Mouse (Mus musculus) forebrain, embryonic 14.5 days (tissue): ENCODE data around the gene Zfp804b. TPM values are rescaled to one million over a fixed set of nuclear protein-coding genes. Genes with fewer than 3 reads are reported as not detected.
"Not testable (repeated sequence)": the region's sequence is repeated elsewhere in the genome, so short reads cannot be mapped to it uniquely, and the experiment has no call there.

Source experiments
- ATAC-seq: fragments of 200-750 bp; cut with Nextera tagmentation; 2 replicates; pipeline ENCODE4 v1.8.0; 2017; ENCODE audit warnings: mild to moderate bottlenecking, moderate library complexity
- DNase-seq: peaks from one replicate; pipeline ENCODE4 v3.0.0-alpha.2; 2015; ENCODE audit warnings: low spot score
- H3K27ac ChIP-seq: fragments of 300-500 bp; sonication (generic); 2 replicates; pipeline ENCODE4 v1.5.1; 2014; ENCODE audit warnings: low read depth, mild to moderate bottlenecking, control low read depth, low read length, moderate library complexity
- H3K27me3 ChIP-seq: fragments of 300-500 bp; sonication (generic); replicated peaks from 2 replicates; pipeline ENCODE4 v1.6.1; 2014; ENCODE audit warnings: low read length, control low read depth, mixed read lengths; ENCODE audit not compliant: control insufficient read depth, insufficient read depth
- H3K36me3 ChIP-seq: fragments of 300-500 bp; sonication (generic); 2 replicates; pipeline ENCODE4 v1.6.1; 2014; ENCODE audit warnings: low read length, control low read depth; ENCODE audit not compliant: control insufficient read depth, insufficient read depth
- H3K4me1 ChIP-seq: fragments of 300-500 bp; sonication (generic); 2 replicates; pipeline ENCODE4 v1.6.1; 2014; ENCODE audit warnings: antibody characterized with exemption, low read length, control low read depth; ENCODE audit not compliant: control insufficient read depth, insufficient read depth
- H3K4me2 ChIP-seq: fragments of 300-500 bp; sonication (generic); 2 replicates; pipeline ENCODE4 v1.6.1; 2014; ENCODE audit warnings: mild to moderate bottlenecking, control low read depth, low read length
- H3K4me3 ChIP-seq: fragments of 300-500 bp; sonication (generic); 2 replicates; pipeline ENCODE4 v1.5.1; 2014; ENCODE audit warnings: low read depth, low read length, control low read depth
- H3K9ac ChIP-seq: fragments of 300-500 bp; sonication (generic); 2 replicates; pipeline ENCODE4 v1.6.1; 2014; ENCODE audit warnings: mild to moderate bottlenecking, low read length, control low read depth, moderate library complexity
- H3K9me3 ChIP-seq: fragments of 300-500 bp; sonication (generic); replicated peaks from 2 replicates; pipeline ENCODE4 v1.6.1; 2016; ENCODE audit warnings: low read length, control low read depth, mixed read lengths; ENCODE audit not compliant: control insufficient read depth
- WGBS: fragments of 180-500 bp; shearing (Covaris S2); extraction: QIAGEN DNeasy Blood & Tissue Kit; methylation state at CpG from one replicate; pipeline ENCODE4 v1.1.7; 2014; 5-methylcytosine and 5-hydroxymethylcytosine counted together
- polyA plus RNA-seq: library from polyadenylated mRNA; unstranded; fragments of >200 nt; fragmentation: Nextera tagmentation; extraction: Ambion mirVana; gene quantifications from 2 replicates; pipeline ENCODE4 v1.2.1, GENCODE M21; 2014

Gene Zfp804b
- polyA plus RNA-seq = 0.47 and 1.6 TPM in 2 replicates

DNA sequence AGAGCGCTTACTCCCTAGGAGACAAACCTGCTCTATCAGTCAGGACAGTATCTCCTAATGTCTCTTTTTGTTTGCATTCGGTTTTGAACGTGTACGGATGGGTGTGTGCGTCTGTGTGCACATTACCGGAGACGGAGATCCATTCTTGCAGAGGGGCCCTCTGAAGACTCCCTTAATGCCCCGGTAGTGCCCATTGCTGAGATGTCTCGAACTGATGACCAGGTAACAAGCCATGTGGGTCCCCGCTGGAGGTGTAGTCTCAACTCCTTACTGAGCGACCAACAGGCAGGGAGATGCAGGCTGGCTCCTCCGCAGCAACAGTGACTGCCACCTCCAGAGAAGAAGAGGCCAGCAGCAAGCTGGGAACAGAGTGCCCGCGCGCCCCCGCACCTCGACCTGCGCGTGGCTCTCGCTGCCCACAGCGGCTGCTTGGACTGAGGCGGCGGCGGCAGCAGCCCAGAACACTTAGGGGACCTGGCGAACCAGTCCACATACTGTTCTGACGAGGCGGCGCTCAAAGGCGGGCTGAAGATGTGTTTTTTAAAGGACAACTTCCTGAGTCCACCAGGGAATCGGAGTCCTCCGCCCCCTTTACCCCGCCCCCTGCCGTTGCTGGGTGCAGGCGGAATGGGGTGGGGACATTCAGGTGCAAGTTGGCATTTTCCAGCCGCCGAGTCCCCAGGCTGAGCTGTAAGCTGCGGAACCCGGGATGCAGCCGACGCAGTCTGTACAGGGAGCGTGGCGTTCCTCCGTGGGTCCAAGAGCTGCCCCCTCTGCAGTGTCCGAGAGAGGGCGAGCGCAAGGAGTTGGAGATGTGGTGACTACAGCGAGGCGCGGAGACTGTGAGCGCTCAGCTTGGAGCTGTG, at the start of gene Zfp804b:
Gene Zfp804b, minus strand, starts transcription at position 612 of the 866 bp plus-strand sequence.
- no peaks in the 10 kb centered on the region for H3K27me3 ChIP-seq
- no peaks in the 10 kb centered on the region for H3K9me3 ChIP-seq
- no peaks in the 10 kb centered on the region for H3K36me3 ChIP-seq
- peak; percentile 59 for DNase-seq
- peak within 1 kb of the TSS; percentile 63 for H3K9ac ChIP-seq
- under 1% methylated on average over 50 of the region's 50 CpGs for WGBS
- H3K4me2 ChIP-seq = peak within 1 kb of the TSS; percentile 96
- no peak within 1 kb of the TSS for H3K27ac ChIP-seq
- ATAC-seq = peak; percentile 91
- peak within 1 kb of the TSS; percentile 51 for H3K4me3 ChIP-seq
- no peaks in the 10 kb centered on the region for H3K4me1 ChIP-seq

DNA sequence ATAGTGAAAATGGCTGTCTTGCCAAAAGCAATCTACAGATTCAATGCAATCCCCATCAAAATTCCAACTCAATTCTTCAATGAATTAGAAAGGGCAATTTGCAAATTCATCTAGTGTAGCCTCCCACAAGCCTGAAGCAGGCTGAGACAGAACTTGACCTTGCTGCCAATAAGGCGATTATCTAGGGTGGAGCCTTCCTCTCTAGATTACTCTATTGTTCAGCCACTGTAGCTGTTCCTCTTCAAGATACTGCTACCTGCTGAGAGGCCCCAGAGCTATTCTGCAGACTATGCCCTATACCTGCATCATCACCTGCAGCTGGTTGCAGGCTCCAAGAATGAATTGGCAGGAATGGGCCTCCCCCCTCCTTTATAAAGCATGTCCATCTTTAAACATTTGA, 20.1 kb upstream of the Zfp804b start:
- not testable (repeated sequence) for H3K9ac ChIP-seq, H3K27ac ChIP-seq, H3K27me3 ChIP-seq, H3K4me1 ChIP-seq, H3K4me3 ChIP-seq, H3K36me3 ChIP-seq, H3K4me2 ChIP-seq, DNase-seq, ATAC-seq, H3K9me3 ChIP-seq
- WGBS = 93% methylated on average over 1 of the region's 1 CpGs

DNA sequence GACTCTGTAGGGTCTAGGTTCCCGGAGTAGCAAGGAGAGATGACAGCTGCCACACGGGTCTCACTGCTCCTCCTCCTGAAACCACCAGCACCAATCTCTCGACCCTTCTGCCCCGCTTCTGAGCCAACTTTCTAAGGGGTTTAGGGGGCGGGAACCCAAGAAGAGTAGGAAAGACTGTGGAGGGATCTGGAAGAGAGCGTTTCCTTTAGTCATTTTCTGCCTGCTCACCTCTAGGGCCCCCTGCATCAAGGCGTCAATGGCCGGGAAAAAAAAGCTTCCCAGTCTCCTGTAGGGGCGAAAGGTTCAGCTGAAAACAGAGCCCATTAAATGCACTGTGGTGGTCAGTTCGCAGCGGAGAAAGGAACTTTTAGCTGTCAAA, 444 bp upstream of the Zfp804b start:
- DNase-seq = no peak
- ATAC-seq = peak; percentile 55
- Histone ChIP-seq H3K9me3 (no peaks in the 10 kb centered on the region), H3K27me3 (no peaks in the 10 kb centered on the region), H3K4me3 (peak overlapping the region; percentile 51), H3K27ac (no peak overlapping the region), H3K36me3 (no peaks in the 10 kb centered on the region), H3K4me2 (peak overlapping the region; percentile 96), H3K4me1 (no peaks in the 10 kb centered on the region), H3K9ac (peak overlapping the region; percentile 63)
- 0% methylated on average over 11 of the region's 11 CpGs for WGBS

DNA sequence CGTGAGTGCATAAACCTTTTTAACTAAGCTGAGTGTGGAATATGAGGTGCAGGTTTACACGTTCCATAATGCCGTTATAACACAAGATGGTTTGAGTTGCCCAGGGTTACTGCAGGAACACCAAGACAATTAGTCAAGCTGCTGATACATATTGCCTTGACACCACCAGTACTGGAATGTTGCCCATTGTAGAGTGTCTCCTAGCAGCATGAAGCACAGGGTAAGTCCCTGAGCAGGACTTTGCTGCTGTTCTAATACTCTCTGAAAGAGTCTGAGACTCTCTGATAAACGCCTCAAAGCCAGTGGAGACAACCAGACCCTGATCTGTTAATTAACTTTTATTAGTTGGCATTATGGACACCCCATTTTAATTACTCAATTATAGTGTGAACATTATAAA, 19.0 kb downstream of the Zfp804b start:
- H3K4me1 ChIP-seq = no peaks in the 10 kb centered on the region
- ATAC-seq = no peak
- H3K9me3 ChIP-seq = no peaks in the 10 kb centered on the region
- WGBS = 62% methylated on average over 4 of the region's 4 CpGs
- H3K36me3 ChIP-seq = no peaks in the 10 kb centered on the region
- H3K4me2 ChIP-seq = no peak overlapping the region
- no peak overlapping the region for H3K9ac ChIP-seq
- H3K4me3 ChIP-seq = no peak overlapping the region
- H3K27ac ChIP-seq = no peak overlapping the region
- peak; percentile 9 for DNase-seq
- H3K27me3 ChIP-seq = no peaks in the 10 kb centered on the region

DNA sequence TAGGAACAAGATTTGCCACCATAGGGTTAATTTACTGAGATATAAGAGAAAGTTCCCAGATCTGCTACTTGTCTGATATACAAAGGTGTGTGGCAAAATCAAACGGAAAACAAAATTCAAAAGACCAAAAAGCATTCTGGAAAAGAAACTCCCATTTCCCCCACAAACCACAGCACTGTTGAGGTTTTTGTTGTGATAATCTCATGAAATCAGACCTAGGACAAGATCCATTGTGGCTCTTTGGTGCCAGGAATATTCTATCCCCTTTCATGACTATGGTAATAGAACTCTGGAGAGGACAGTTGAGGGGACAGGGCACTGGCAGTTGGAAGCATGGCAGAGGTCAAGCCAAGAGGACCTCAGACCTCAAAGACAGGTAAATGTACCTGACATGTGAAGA, 40.7 kb downstream of the Zfp804b start, which contains the start of gene Tex47:
Gene Tex47, plus strand, starts transcription at position 301 of the 400 bp plus-strand sequence.
- no peak for DNase-seq
- Histone ChIP-seq H3K4me3 (no peak within 1 kb of the TSS), H3K27ac (no peak within 1 kb of the TSS), H3K36me3 (no peaks in the 10 kb centered on the region), H3K4me2 (no peak within 1 kb of the TSS), H3K27me3 (no peaks in the 10 kb centered on the region), H3K9ac (no peak within 1 kb of the TSS), H3K9me3 (no peaks in the 10 kb centered on the region), H3K4me1 (no peaks in the 10 kb centered on the region)
- ATAC-seq = no peak
- 85% methylated on average over 1 of the region's 1 CpGs for WGBS

DNA sequence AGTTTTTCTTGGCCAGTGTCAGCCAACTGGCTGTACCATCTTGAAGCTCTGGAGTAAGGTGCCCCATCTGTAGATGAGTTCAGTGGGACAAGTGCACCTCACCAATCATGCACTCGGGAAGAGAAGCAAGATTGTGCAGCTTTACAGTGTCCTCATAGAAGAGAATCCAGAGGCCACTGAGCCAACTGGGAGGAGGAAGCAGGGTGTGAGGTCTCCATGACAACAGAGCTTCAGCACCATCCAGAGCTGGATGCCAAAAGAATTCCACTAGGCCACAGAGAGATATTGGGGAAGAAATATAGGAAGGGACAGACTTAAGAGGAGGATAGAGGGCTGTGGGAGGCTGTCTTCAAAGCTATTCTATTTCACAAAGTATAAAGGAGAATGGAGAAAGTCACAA, 41.6 kb downstream of the Zfp804b start:
- DNase-seq = peak; percentile 5
- no peak overlapping the region for H3K4me3 ChIP-seq
- no peak overlapping the region for H3K4me2 ChIP-seq
- no peak overlapping the region for H3K27ac ChIP-seq
- no peak for ATAC-seq
- no peaks in the 10 kb centered on the region for H3K9me3 ChIP-seq
- 60% methylated on average over 1 of the region's 1 CpGs for WGBS
- H3K27me3 ChIP-seq = no peaks in the 10 kb centered on the region
- no peaks in the 10 kb centered on the region for H3K4me1 ChIP-seq
- H3K9ac ChIP-seq = no peak overlapping the region
- H3K36me3 ChIP-seq = no peaks in the 10 kb centered on the region

DNA sequence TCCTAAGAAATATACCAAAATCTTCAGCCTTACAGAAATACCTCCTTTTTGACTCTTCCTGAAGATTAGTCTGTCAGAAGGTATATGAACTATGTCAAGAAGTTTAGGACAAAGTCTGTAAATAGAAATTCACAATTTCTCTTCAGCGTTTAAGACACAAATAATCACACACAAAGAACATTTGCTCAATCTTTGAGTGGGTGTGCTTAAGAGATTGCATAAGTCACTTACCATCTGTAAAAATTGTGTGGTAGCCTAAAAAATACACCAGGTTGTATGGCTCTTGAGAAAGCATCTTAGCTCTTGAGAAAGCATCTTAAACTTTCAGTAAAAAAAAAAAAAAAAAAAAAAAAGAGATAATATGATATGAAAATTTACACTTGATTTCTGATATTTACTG, 60.2 kb downstream of the Zfp804b start:
- ATAC-seq = no peak
- no peak for DNase-seq
- H3K4me1 ChIP-seq = no peaks in the 10 kb centered on the region
- H3K9me3 ChIP-seq = no peaks in the 10 kb centered on the region
- no peak overlapping the region for H3K27ac ChIP-seq
- H3K4me3 ChIP-seq = no peak overlapping the region
- no peak overlapping the region for H3K4me2 ChIP-seq
- whole genome bisulfite sequencing = 95% methylated on average over 1 of the region's 1 CpGs
- H3K9ac ChIP-seq = no peak overlapping the region
- no peaks in the 10 kb centered on the region for H3K36me3 ChIP-seq
- no peaks in the 10 kb centered on the region for H3K27me3 ChIP-seq

DNA sequence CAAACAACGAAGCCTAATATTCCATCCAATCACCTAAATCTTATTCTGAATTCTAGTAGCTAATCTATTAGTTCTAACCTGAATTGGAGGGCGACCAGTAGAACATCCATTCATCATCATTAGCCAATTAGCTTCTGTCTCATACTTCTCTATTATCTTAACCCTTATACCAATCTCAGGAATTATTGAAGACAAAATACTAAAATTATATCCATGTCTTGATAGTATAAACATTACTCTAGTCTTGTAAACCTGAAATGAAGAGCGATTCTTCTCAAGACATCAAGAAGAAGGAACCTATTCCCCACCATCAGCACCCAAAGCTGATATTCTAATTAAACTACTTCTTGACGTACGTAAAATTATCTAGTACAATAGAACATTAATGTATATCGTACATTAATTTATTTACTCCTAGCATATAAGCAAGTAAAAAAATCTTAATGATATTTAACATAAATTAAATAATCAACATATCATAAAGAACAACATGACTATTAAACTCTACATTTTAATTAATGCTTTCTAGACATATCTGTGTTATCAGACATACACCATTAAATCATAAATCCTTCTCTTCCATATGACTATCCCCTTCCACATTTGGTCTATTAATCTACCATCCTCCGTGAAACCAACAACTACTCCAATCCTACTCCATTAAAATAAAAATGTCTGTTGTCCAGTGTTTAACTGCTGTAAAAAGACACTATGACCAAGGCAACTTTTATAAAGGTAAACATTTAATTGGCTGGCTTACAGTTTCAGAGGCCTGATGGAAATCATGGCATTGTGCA, 67.7 kb downstream of the Zfp804b start:
- H3K27me3 ChIP-seq = no peaks in the 10 kb centered on the region
- no peak for DNase-seq
- 91% methylated on average over 7 of the region's 7 CpGs for whole genome bisulfite sequencing

DNA sequence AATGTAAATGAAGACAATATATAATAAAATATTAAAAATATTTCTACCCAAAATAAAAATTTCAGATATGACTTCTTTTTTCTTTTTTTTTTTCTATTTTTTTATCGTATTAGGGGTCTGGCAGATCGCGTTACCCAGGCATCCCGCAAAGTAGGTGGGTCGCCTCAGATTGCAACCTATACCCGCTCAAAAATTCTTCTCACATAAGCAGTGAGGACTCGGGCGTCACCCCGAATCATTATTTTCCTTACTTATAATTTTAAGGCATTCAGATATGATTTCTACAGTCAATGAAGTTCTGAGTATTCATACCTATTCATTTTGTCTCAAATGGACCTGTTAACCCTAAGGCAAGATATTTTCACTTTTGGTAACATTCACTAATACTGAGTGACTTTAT, 167.0 kb downstream of the Zfp804b start:
- H3K4me3 ChIP-seq = no peak overlapping the region
- no peaks in the 10 kb centered on the region for H3K36me3 ChIP-seq
- no peak overlapping the region for H3K27ac ChIP-seq
- no peak overlapping the region for H3K9ac ChIP-seq
- H3K4me1 ChIP-seq = no peaks in the 10 kb centered on the region
- DNase-seq (no peak), ATAC-seq (no peak)
- no peaks in the 10 kb centered on the region for H3K9me3 ChIP-seq
- 92% methylated on average over 9 of the region's 9 CpGs for WGBS
- H3K4me2 ChIP-seq = no peak overlapping the region
- no peaks in the 10 kb centered on the region for H3K27me3 ChIP-seq

More for the DNA sequence above, 67.7 kb downstream of the Zfp804b start:
- Histone ChIP-seq H3K4me2 (no peak overlapping the region), H3K36me3 (no peaks in the 10 kb centered on the region), H3K27ac (no peak overlapping the region), H3K9ac (no peak overlapping the region), H3K4me1 (no peaks in the 10 kb centered on the region), H3K9me3 (no peaks in the 10 kb centered on the region), H3K4me3 (no peak overlapping the region)
- ATAC-seq = no peak
